Mouse (Mus musculus) embryo, embryonic 10 days (tissue): Measurements from ENCODE around the gene Stxbp3.
"Not testable (repeated sequence)": the region's sequence is repeated elsewhere in the genome, so short reads cannot be mapped to it uniquely, and the experiment has no call there.

Experiments used
- DNase-seq: peaks from one replicate; pipeline ENCODE4 v3.0.0-alpha.2; 2015; ENCODE audit warnings: low spot score

Gene Stxbp3

GRCm38 (mm10) chr3:108856386-108857123 lies 16.2 kb upstream of the Stxbp3 start:
- DNase-seq: peak; percentile 35

- no peak for DNase-seq
Observed at GRCm38 (mm10) chr3:108855864-108856263, 15.5 kb upstream of the Stxbp3 start.

- peak; percentile 31 for DNase-seq
Observed at GRCm38 (mm10) chr3:108855371-108855770, 15.0 kb upstream of the Stxbp3 start.

DNA sequence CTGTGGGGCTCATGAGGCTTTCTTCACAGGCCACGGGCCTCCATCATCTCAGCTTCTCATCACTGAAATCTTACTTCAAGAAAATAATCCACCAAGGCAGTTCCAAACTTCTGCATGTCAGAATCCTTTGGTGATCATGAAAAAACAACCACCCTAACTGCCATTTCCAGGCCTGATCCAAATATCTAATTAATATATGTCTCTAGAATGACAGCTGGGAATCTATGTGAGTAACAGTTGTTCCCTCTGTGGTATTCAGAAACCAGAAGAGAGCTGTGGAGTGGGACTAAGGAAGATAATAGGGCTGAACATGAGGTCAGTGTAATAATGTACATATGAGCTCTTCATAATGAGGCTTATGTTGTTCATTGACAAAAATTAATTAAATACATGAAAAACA lies 12.9 kb upstream of the Stxbp3 start:
- no peak for DNase-seq

DNA sequence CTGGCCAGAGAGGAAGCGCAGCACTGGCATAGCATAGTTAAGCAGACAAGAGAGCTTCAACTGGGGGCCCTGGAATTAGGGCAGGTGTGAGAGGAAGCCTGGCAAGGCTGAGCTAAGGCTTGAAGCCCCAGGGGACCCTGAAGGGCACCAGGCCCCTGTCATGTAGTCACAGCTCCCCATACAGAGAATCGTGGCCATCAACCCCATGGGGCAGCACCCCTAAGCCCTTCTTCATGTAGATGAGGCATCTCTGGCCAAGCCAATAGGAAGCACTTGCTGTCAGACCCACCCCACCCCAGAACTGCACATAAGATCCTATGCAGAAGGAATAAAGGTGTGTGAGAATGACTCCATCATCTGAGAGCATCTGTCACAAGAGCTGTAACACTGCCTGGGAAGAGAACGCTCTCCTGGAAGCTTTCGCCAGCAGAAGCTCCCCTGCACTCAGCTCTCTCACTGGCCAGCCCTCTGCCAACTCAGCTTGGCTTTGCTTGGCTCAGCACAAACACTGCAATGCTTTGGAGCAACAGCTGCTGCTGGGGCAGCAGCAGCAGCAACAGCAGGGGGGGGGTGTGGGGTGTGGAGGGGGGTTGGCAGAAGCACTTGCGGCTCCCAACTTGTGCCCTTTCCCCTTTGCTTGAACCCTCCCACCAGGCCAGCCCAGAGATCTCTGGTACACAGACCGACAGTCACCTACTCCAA lies 11.8 kb upstream of the Stxbp3 start:
- no peak for DNase-seq

DNA sequence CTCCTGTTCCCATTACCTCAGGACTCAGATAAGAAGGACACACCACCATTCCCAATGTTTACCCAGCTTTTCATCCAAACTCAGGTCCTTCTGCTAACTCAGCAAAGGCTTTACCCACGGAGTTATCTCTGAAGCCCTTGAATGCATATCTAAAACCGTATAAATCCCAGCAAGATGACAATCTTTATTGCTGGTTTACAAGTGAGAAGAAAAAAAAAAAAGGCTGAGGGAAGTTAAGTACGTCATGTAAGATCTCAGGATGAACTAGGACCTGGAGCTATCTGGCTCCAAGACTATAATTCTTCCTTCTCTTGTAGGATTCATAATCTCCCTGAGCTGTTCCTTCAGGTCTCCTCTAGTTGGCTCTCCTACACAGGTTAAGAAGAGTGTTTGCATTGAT lies 11.2 kb upstream of the Stxbp3 start:
- no peak for DNase-seq

DNA sequence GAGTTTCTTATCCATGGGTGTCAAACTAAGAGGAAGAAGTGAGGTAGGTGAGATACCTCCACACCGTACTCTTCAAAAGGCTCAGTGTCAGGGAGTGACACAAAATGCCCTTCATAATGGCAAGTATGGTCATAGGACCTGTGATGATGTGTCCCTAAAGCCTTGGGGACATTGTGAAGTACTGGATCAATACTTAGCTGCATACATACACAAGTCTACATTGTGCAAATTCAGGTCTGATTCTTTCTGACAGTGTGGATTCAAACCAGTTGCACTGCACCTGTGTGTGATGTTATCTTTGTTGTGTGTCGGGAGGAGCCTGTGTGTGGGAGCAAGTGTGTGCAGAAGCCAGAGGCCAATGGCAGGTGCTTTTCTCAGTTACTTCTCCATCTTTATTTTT lies 10.7 kb upstream of the Stxbp3 start:
- no peak for DNase-seq

GRCm38 (mm10) chr3:108850506-108850905 lies 10.2 kb upstream of the Stxbp3 start:
- DNase-seq: no peak

- no peak for DNase-seq
Observed at GRCm38 (mm10) chr3:108846616-108847015, 6.3 kb upstream of the Stxbp3 start.

- DNase-seq: no peak
Observed at GRCm38 (mm10) chr3:108844521-108844920, 4.2 kb upstream of the Stxbp3 start.

GRCm38 (mm10) chr3:108844026-108844425 lies 3.7 kb upstream of the Stxbp3 start:
- no peak for DNase-seq

- DNase-seq: no peak
Observed at GRCm38 (mm10) chr3:108840716-108841054, 359 bp upstream of the Stxbp3 start.

DNA sequence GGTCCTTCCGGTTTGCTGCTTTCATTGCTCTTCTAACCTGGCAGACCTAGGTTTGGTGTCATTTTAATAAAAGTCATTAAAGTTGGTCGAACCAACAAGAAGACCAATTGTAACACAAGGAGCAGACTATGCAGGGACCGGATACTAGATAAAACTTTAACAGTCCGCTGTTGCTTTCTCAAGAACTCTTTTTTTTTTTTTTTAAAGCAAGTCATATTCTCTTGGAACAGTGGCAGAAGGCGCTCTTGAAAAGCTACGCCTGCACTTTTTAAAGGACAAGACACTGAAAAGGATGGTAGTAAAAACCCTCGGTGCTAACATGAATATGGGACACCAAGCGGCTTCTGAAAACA lies 703 bp downstream of the Stxbp3 start:
- DNase-seq: no peak

- DNase-seq: no peak
Observed at GRCm38 (mm10) chr3:108838980-108839379, 1.3 kb downstream of the Stxbp3 start.

- no peak for DNase-seq
Observed at GRCm38 (mm10) chr3:108836931-108837330, 3.4 kb downstream of the Stxbp3 start.

GRCm38 (mm10) chr3:108833717-108834116 lies 6.6 kb downstream of the Stxbp3 start:
- not testable (repeated sequence) for DNase-seq

DNA sequence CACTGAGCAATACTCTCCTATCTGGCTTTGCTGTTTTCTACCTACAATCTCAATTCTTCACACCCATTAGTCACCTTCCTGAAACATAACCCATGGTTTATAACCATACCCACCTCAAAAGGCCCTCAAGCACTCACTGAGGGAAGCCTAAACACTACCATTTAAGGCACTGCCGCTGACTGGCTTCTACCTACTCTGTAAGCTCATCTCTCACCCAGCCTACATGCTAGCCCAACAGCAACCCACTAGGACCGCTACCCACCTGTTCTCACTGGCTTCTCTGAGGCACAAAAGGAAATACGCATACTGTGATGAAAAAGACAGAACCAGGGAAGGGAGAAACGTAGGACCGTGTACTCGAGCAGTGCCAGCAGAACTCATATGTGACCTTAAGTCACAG lies 8.6 kb downstream of the Stxbp3 start:
- no peak for DNase-seq

DNA sequence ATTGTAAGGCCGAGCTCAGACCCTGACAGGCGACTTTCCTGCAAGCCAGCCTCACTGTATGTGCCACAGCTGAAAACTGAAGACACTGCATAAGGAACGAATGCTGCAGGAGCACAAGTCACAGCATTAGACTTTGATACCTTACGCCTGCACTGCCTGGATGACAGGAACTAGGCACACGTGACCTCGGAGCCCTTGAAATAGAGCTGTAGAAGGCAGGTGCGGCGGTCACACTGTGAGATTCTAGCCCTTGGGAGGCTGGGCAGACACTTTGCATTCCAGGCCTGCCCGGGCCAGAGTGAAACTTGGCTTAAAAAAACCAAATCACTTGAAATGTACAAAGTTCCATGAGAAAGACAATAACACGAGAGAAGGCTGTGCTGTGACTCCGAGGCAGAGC lies 9.8 kb downstream of the Stxbp3 start:
- no peak for DNase-seq

DNA sequence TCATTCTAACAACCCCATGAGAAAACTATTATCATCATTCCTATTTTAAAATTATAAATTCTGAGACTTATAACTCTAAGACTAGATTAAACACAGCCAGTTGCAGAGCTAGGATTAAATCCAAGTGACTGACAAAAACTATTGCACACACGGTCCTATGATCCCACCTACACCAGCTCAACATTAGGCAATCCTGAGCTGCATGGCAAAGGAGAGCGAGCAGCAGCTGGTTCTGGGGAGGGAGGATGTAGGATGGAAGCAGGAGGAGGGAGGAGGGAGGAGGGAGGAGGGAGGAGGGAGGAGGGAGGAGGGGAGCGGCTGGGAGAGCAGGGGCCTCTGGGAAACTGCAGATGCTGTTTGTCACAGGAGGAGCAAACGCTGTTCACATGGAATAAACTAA lies 24.7 kb downstream of the Stxbp3 start:
- DNase-seq: no peak

DNA sequence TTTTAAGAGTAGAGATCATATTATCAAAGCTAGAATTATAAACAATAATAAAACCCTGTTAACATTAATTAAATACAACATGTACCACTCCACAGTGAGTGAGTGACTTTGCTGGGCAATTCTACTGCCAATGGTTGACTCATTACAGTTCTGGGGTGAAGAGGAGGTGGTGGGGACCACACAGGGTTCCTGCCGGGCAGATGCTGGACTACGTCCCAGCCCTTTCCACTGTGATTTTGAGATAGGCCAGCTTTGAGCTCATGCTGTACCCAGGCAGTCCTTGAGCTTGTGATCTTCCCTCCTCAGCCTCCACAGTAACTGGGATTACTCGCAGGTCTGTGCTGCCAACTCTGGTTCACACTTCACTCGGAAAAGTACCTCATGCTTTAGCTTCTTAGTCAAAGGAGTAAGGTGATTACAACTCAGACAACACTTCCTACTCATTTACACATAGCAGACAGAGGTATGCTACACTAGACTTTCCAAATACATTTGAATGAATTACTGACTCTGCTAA lies 29.5 kb downstream of the Stxbp3 start:
- no peak for DNase-seq

DNA sequence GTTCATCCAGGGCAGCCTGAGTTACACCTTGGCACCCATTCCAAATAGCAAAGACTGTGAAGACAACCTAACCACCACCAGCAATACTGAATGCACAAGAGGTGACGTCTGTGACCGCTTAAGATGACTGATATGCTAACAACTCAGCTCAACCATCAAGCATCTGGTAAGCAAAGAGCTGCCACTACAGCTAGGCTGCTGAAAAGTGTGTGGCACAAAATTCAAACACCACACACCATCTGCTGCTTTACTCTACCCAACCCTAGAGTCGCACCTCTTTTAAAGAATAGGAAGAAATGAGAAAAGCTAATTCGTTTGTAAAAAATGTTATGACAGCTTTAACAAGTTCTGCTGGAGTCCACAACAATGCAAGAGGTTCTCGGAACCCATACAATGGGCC lies 34.7 kb downstream of the Stxbp3 start:
- no peak for DNase-seq

DNA sequence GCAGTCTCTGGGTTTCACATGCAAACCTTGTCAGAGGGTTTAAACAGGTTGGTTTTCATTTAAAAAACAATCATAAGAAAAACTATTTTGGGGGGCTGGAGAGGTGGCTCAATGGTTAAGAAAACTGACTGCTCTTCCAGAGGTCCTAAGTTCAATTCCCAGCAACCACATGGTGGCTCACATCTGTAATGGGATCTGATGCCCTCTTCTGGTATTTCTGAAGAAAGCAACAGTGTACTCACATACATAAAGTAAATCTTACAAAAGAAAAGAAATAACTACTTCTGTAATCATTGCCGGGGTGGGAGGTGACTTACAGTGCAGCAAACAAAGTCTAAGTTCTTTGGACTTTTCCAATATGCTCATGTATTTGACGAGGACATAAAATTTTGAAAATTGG lies 42.0 kb downstream of the Stxbp3 start:
- no peak for DNase-seq

- DNase-seq: no peak
Observed at GRCm38 (mm10) chr3:108797723-108798122, 42.6 kb downstream of the Stxbp3 start.

DNA sequence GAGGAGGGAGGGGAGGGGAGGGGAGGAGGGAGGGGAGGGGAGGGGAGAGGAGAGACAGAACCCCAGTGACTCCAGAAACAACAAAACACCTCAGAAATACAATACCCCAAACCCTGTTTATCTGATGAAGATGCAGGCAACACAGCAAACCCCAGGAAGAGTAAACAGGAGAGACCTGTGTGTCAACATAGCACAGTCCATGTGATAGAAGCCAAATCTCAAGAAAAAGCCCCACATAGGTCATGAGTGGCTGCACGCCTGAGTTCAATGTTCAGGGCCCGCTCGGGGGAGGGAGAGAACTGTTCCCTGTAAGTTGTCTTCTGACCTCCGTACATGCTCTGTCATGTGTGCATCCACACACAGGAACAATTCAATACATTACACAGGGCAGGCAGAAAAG lies 43.9 kb downstream of the Stxbp3 start:
- no peak for DNase-seq
